Mouse (Mus musculus) limb, embryonic 14.5 days (tissue): Measurements from ENCODE around the gene Tmem56. TPM values are rescaled to one million over a fixed set of nuclear protein-coding genes. Genes with fewer than 3 reads are reported as not detected.

ENCODE experiments used
- ATAC-seq: fragments of 200-750 bp; cut with Nextera tagmentation; 2 replicates; pipeline ENCODE4 v1.8.0; 2017; ENCODE audit warnings: low read depth, moderate number of reproducible peaks, moderate TSS enrichment; ENCODE audit not compliant: low FRiP score
- DNase-seq: peaks from one replicate; pipeline ENCODE4 v3.0.0-alpha.2; 2015; ENCODE audit warnings: low spot score
- H3K27ac ChIP-seq: fragments of 300-500 bp; sonication (generic); replicated peaks from 2 replicates; pipeline ENCODE4 v1.5.1; 2014; ENCODE audit warnings: low read depth, mild to moderate bottlenecking, low read length, moderate library complexity, mixed read lengths
- H3K27me3 ChIP-seq: fragments of 300-500 bp; sonication (generic); 2 replicates; pipeline ENCODE4 v1.6.1; 2014; ENCODE audit warnings: low read length, mixed read lengths; ENCODE audit not compliant: control insufficient read depth, insufficient read depth
- H3K36me3 ChIP-seq: fragments of 300-500 bp; sonication (generic); 2 replicates; pipeline ENCODE4 v1.6.1; 2014; ENCODE audit warnings: mild to moderate bottlenecking, low read length, moderate library complexity, mixed read lengths; ENCODE audit not compliant: control insufficient read depth, insufficient read depth
- H3K4me1 ChIP-seq: fragments of 300-500 bp; sonication (generic); 2 replicates; pipeline ENCODE4 v1.6.1; 2014; ENCODE audit warnings: antibody characterized with exemption, low read length, mixed read lengths; ENCODE audit not compliant: control insufficient read depth, insufficient read depth
- H3K4me2 ChIP-seq: fragments of 300-500 bp; sonication (generic); replicated peaks from 2 replicates; pipeline ENCODE4 v1.6.1; 2014; ENCODE audit warnings: low read depth, mild to moderate bottlenecking, low read length, moderate library complexity; ENCODE audit not compliant: severe bottlenecking
- H3K4me3 ChIP-seq: fragments of 300-500 bp; sonication (generic); replicated peaks from 2 replicates; pipeline ENCODE4 v1.5.1; 2014; ENCODE audit warnings: low read length
- H3K9ac ChIP-seq: fragments of 300-500 bp; sonication (generic); 2 replicates; pipeline ENCODE4 v1.6.1; 2014; ENCODE audit warnings: mild to moderate bottlenecking, low read depth, low read length, moderate library complexity; ENCODE audit not compliant: severe bottlenecking
- H3K9me3 ChIP-seq: fragments of 300-500 bp; sonication (generic); 2 replicates; pipeline ENCODE4 v1.6.1; 2016; ENCODE audit warnings: low read length; ENCODE audit not compliant: control insufficient read depth
- POLR2A ChIP-seq: fragments of 200-500 bp; IDR thresholded peaks from 2 replicates; pipeline ENCODE4 v1.8.0; 2012; ENCODE audit warnings: inconsistent platforms, mild to moderate bottlenecking, moderate library complexity, borderline replicate concordance; ENCODE audit not compliant: insufficient read depth, insufficient read length; ENCODE audit errors: extremely low read depth
- WGBS: fragments of 180-500 bp; shearing (Covaris S2); extraction: QIAGEN DNeasy Blood & Tissue Kit; methylation state at CpG from one replicate; pipeline ENCODE4 v1.1.7; 2014; 5-methylcytosine and 5-hydroxymethylcytosine counted together
- polyA plus RNA-seq, 2 experiments: library from polyadenylated mRNA; depleted of rRNA in 1 of 2; stranded (reverse) in 1 of 2; unstranded in 1 of 2; fragments of >200 nt; fragmentation: Nextera tagmentation in 1 of 2; extraction: Ambion mirVana in 1 of 2; gene quantifications; 2 replicates each; pipeline versions ENCODE4 v1.2.1 to v1.2.3; 2012 to 2014

Gene Tmem56
- polyA plus RNA-seq, 2 experiments, result 1.4 to 1.8 TPM

DNA sequence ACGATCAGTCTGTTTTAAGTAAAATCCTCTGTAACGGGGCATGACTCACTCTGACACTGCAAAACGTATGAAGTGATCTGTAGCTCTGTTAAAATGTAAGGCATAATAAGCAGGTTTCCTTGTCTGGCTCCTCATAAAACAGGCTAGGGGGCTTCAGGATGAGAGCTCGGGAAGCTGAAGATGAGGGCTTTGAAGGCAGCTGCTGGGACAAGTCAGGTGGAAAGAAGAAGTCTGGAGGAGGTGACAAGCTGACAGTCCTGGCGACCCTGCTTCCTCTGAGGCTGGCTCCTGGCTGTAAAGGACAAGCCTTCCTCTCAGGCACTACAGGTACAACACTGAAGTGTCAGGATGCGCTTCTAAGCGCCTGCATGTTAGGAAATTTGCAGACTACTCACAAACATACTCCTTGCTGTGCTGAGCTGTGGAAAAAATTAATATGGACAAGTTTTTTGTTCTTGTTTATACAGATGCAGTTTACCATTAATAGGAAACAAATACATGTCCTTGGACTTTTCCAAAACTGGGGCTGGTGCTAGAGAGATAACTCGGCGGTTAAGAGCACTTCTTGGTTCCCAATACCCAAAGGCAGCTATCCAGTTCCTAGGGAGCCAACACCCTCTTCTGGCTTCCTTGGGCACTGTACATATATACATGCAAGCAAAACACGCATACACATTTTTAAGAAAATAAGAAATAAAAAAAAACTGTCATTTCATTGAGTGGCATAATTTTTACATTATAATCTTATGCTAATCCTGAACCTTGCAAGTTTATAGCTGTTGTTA lies 125.2 kb downstream of the Tmem56 start:
- H3K4me3 ChIP-seq, result no peak overlapping the region
- ATAC-seq, result no peak
- H3K4me2 ChIP-seq, result no peak overlapping the region
- no peak overlapping the region for H3K27ac ChIP-seq
- no peak for DNase-seq
- H3K9ac ChIP-seq, result no peak overlapping the region
- WGBS, result 65% methylated on average over 10 of the region's 10 CpGs
- TF ChIP-seq POLR2A, result no peak
- H3K4me1 ChIP-seq, result peaks cover 8% of the 10 kb centered on the region
- no peaks in the 10 kb centered on the region for H3K9me3 ChIP-seq
- H3K27me3 ChIP-seq, result no peaks in the 10 kb centered on the region
- no peaks in the 10 kb centered on the region for H3K36me3 ChIP-seq

DNA sequence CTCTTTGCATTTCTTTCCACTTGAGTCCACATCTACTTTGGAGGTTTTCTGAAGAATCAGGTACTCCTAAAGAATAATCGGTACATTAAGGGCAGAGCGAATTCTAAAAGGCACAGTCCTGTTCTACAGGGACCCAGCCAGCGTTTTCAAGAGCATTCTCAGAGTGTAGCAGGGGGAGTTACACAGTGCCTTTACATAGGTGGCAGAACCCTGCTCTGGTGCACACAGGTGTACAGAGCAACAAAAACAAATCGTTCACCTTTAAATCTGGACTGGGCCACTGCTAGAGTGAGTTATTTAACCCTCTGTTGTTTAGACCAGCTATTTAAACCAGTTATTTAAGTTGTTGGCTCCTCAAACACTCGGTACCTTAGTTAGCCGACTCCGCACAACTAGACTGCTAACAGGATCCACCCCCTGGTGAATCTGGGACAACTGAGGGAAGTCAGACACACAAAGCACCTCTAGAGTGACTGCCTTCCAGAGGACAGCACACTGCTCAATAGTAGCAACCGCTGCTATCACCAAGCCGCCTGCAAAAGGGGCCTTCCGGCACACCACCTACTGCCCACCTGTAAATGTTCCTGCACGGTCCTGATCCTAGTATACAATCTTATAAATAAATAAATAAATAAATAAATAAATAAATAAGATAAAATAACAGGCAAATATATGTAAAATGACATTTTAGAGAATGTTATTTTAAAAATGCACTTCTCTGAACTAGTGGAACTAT lies 126.3 kb downstream of the Tmem56 start:
- WGBS, result 53% methylated on average over 11 of the region's 11 CpGs
- no peak for ATAC-seq

DNA sequence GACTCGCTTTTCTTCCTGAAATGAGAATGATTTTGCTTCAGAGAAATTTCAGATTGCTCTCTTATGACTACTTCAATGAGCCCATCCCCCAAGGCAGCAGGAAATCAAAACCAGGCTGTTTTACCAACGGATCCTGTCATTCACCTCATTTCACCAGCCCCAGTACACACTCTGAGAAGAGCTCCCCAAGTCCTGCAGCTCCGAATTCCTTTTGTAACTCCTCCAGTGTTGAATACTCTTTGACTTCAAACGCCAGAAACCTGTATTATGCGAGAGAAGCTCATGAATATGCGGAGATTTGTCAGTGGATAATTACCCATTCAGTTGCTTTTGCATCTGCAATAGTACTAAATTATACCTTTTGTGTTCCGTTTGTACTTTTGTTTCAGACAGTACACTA lies 126.9 kb downstream of the Tmem56 start:
- Histone ChIP-seq H3K36me3 (no peaks in the 10 kb centered on the region), H3K4me1 (peaks cover 8% of the 10 kb centered on the region), H3K4me3 (no peak overlapping the region), H3K27ac (no peak overlapping the region), H3K9me3 (no peaks in the 10 kb centered on the region), H3K27me3 (no peaks in the 10 kb centered on the region), H3K9ac (no peak overlapping the region), H3K4me2 (no peak overlapping the region)
- no peak for TF ChIP-seq POLR2A
- DNase-seq, result no peak
- ATAC-seq, result no peak
- WGBS, result 21% methylated on average over 7 of the region's 7 CpGs

More for the DNA sequence above, 126.3 kb downstream of the Tmem56 start:
- no peak overlapping the region for H3K9ac ChIP-seq
- no peak overlapping the region for H3K4me3 ChIP-seq
- peaks cover 8% of the 10 kb centered on the region for H3K4me1 ChIP-seq
- TF ChIP-seq POLR2A, result no peak
- H3K9me3 ChIP-seq, result no peaks in the 10 kb centered on the region
- no peak overlapping the region for H3K4me2 ChIP-seq
- no peaks in the 10 kb centered on the region for H3K27me3 ChIP-seq
- H3K36me3 ChIP-seq, result no peaks in the 10 kb centered on the region
- no peak overlapping the region for H3K27ac ChIP-seq
- DNase-seq, result no peak

Other genes starting within 250 kb of the Tmem56 start
- gene Rwdd3, start 111.4 kb downstream of the Tmem56 start, polyA plus RNA-seq (2012; rRNA removed), result 6.3 and 7.7 TPM in 2 replicates
- gene Rwdd3, start 111.4 kb downstream of the Tmem56 start, polyA plus RNA-seq (2014; fragmentation: Nextera tagmentation; extraction: Ambion mirVana), result 7.6 and 8.0 TPM in 2 replicates
- 21.2 and 23.7 TPM in 2 replicates for gene Alg14, start 8.7 kb upstream of the Tmem56 start, polyA plus RNA-seq (2012; rRNA removed)
- 40.3 and 47.4 TPM in 2 replicates for gene Alg14, start 8.7 kb upstream of the Tmem56 start, polyA plus RNA-seq (2014; fragmentation: Nextera tagmentation; extraction: Ambion mirVana)
- 674 and 696 TPM in 2 replicates for gene Cnn3, start 143.4 kb upstream of the Tmem56 start, polyA plus RNA-seq (2012; rRNA removed)
- 746 and 782 TPM in 2 replicates for gene Cnn3, start 143.4 kb upstream of the Tmem56 start, polyA plus RNA-seq (2014; fragmentation: Nextera tagmentation; extraction: Ambion mirVana)
- 0.82 and 0.91 TPM in 2 replicates for gene Slc44a3, start 249.3 kb upstream of the Tmem56 start, polyA plus RNA-seq (2012; rRNA removed)
- 1.7 and 2.3 TPM in 2 replicates for gene Slc44a3, start 249.3 kb upstream of the Tmem56 start, polyA plus RNA-seq (2014; fragmentation: Nextera tagmentation; extraction: Ambion mirVana)